Mouse (Mus musculus): Measurements from ENCODE around the gene Rab28. TPM values are rescaled to one million over a fixed set of nuclear protein-coding genes. Genes with fewer than 3 reads are reported as not detected.

Gene Rab28
- polyA plus RNA-seq, 1 experiment from 2014 or later = 56.5 TPM

- H3K27me3 ChIP-seq (replicated peaks) = no peaks in the 10 kb centered on the region
- no peak overlapping the region for H3K27ac ChIP-seq (replicated peaks)
- no peak overlapping the region for H3K9ac ChIP-seq (replicated peaks)
- no peaks in the 10 kb centered on the region for H3K4me1 ChIP-seq
- no peaks in the 10 kb centered on the region; the same call in 1 of the 2 replicates for H3K36me3 ChIP-seq
- WGBS = 83% methylated on average over 1 of the region's 1 CpGs
- ATAC-seq (ENCODE audit: low FRiP score) = peak; percentile 33; the same call in 1 of the 2 replicates
- no peak overlapping the region for H3K4me3 ChIP-seq (replicated peaks)
- H3K4me2 ChIP-seq = no peak overlapping the region
- H3K9me3 ChIP-seq (replicated peaks) = no peaks in the 10 kb centered on the region
Measured at GRCm38 (mm10) chr5:41618966-41619365, 89.0 kb downstream of the Rab28 start.

DNA sequence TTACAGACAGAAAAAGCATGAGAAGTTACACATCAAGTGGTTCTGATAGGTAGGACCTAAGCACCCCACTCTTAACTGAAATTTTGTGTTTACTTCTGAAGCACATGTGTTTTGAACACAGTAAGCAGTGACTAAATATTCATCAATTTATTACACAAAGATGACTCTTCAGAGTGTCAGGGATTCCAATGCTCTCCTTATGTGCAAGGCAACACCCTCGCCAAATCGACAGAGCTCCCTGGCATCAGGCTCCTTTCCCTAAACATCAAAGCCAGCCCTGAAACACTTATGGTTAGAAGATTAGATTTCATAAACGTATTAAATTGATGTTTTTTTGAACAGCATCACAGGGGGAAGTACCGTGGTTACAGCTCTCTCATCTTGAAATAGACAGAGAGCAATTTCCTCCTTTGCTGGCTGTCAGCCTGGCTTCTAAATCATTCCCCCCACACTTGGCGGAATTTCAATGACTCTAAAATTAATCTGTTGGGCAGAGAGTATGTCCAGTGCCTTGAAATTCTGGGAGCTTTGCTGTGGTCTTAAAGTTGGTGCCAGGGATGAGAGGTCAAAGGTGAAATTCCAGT lies 97.4 kb downstream of the Rab28 start:
- H3K9me3 ChIP-seq (replicated peaks) = no peaks in the 10 kb centered on the region
- no peak for ATAC-seq (ENCODE audit: low FRiP score)
- WGBS = 60% methylated on average over 5 of the region's 5 CpGs

GRCm38 (mm10) chr5:41596242-41597117 lies 111.5 kb downstream of the Rab28 start:
- WGBS = 100% methylated on average over 3 of the region's 3 CpGs
- no peak overlapping the region for H3K4me3 ChIP-seq (replicated peaks)
- H3K27me3 ChIP-seq (replicated peaks) = no peaks in the 10 kb centered on the region
- no peak overlapping the region for H3K4me2 ChIP-seq
- H3K4me1 ChIP-seq = peaks cover 6% of the 10 kb centered on the region; the same call in 1 of the 2 replicates
- H3K36me3 ChIP-seq = no peaks in the 10 kb centered on the region
- H3K27ac ChIP-seq (replicated peaks) = no peak overlapping the region
- peaks cover 4% of the 10 kb centered on the region; the same call in 1 of the 2 replicates for H3K9me3 ChIP-seq (replicated peaks)
- ATAC-seq (ENCODE audit: low FRiP score) = peak; percentile 91
- no peak overlapping the region for H3K9ac ChIP-seq (replicated peaks)

More for the DNA sequence above, 97.4 kb downstream of the Rab28 start:
- H3K27ac ChIP-seq (replicated peaks) = no peak overlapping the region
- no peak overlapping the region for H3K4me3 ChIP-seq (replicated peaks)
- H3K27me3 ChIP-seq (replicated peaks) = no peaks in the 10 kb centered on the region
- H3K4me1 ChIP-seq = no peaks in the 10 kb centered on the region
- H3K4me2 ChIP-seq = no peak overlapping the region
- no peaks in the 10 kb centered on the region for H3K36me3 ChIP-seq
- H3K9ac ChIP-seq (replicated peaks) = no peak overlapping the region

DNA sequence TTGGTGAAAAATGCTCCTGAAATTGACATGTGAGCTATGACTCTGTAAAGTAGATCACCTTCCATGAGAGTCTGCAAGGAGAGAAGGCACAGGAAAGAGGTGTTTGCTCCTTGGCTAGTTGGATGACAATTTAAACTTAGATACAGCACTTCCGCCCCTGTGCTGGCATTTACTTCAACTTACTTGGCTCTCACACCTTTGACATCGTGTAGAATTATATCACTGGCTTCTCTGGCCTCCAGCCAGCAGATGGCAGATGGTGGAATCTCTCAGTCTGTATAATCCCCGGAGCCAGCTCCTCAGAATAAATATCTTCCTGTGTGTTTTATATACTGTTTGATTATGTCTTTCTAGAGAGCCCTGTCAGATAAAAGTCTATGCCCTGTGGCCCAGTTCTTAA lies 112.8 kb downstream of the Rab28 start:
- Histone ChIP-seq H3K9me3 (replicated peaks) (peaks cover 4% of the 10 kb centered on the region; the same call in 1 of the 2 replicates), H3K27me3 (replicated peaks) (no peaks in the 10 kb centered on the region), H3K27ac (replicated peaks) (no peak overlapping the region), H3K4me3 (replicated peaks) (no peak overlapping the region), H3K4me1 (peaks cover 6% of the 10 kb centered on the region; the same call in 1 of the 2 replicates), H3K4me2 (no peak overlapping the region), H3K9ac (replicated peaks) (no peak overlapping the region), H3K36me3 (no peaks in the 10 kb centered on the region)
- 61% methylated on average over 3 of the region's 3 CpGs for WGBS
- ATAC-seq (ENCODE audit: low FRiP score) = no peak

GRCm38 (mm10) chr5:41578051-41578450 lies 129.9 kb downstream of the Rab28 start:
- Histone ChIP-seq H3K27me3 (replicated peaks) (no peaks in the 10 kb centered on the region), H3K9me3 (replicated peaks) (no peaks in the 10 kb centered on the region), H3K4me3 (replicated peaks) (no peak overlapping the region), H3K9ac (replicated peaks) (no peak overlapping the region), H3K27ac (replicated peaks) (no peak overlapping the region), H3K4me1 (no peaks in the 10 kb centered on the region), H3K4me2 (no peak overlapping the region), H3K36me3 (no peaks in the 10 kb centered on the region)
- 73% methylated on average over 2 of the region's 2 CpGs for WGBS
- ATAC-seq (ENCODE audit: low FRiP score) = no peak

Other genes with a start within 250 kb of the Rab28 start
- gene Nkx3-2, start 56.3 kb upstream of the Rab28 start, polyA plus RNA-seq (2015; fragmentation: Nextera tagmentation; extraction: Ambion mirVana) = 0.23 and 0.82 TPM in 2 replicates
- gene Bod1l, start 136.2 kb upstream of the Rab28 start, polyA plus RNA-seq (2015; fragmentation: Nextera tagmentation; extraction: Ambion mirVana) = 29.4 and 30.1 TPM in 2 replicates